In the genomic region with DNA sequence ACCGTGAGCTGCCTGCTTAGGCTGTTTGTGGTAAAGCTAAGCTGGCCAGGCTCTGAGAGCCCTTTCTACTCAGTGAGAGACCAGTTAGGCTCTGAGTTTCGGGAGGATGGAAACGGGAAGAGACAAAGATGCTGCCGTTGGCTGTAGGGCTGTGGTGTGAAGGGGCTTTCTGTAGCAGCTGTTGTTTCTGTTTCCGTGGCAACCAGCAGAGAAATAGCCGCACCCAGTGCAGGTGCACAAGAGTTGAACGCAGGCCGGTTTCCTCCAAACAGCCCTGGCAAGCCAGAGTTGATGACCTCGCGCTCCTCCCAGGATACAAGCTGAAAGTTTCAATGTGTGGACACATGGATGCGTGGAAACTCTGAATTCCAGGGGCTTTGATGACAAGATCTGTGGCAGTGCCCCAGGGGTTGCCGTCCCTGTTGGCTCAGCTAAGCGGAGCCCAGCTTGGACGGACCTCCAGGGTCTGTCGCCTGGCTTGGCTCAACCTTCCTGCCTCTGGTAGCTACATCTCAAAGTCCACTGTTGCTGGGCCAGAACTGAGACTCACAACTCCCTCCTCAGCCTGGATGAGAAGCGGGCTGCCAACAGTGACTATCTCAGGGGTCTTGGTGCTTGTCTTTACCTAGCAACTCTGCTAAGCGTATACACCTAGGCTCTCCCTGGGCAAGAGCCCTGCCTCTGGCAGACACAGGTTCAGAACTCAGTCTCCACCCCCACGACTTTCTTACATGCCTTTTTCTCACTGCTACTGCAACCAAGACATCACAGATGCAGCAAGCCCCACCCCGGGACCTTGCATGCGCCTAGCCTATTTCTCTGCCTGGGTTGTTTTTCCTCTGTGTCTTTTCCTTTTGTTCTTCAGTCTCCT, we compare ENCODE assay signal across 8 mouse cellular contexts.
DNase-seq lines count a peak whose midpoint lies in the region; ATAC-seq lines count a peak whose summit lies in the region.

No protein-coding gene starts in this region.

- 53% methylated on average over 20 of the region's 20 CpGs for WGBS in intestine, embryonic 14.5 days

- no peaks in the 10 kb centered on the region for H3K9me3 ChIP-seq in intestine, embryonic 14.5 days (ENCODE audit: control insufficient read depth, low read length)

- H3K4me3 ChIP-seq in intestine, embryonic 14.5 days (ENCODE audit: low read depth, low read length), result no peak overlapping the region

- H3K4me1 ChIP-seq in intestine, embryonic 14.5 days (replicated peaks; ENCODE audit: control insufficient read depth, insufficient read depth, low read length), result peaks cover 29% of the 10 kb centered on the region

- H3K27ac ChIP-seq in intestine, embryonic 14.5 days (ENCODE audit: low read depth), result no peak overlapping the region

- H3K4me2 ChIP-seq in intestine, embryonic 14.5 days (ENCODE audit: low read length), result no peak overlapping the region

- H3K9ac ChIP-seq in intestine, embryonic 14.5 days (ENCODE audit: low read length), result no peak overlapping the region

- peak; percentile 90 for DNase-seq in CD4-positive helper T cell, adult 2 months (ENCODE audit: low read depth, low spot score)
- peak; percentile 83 for DNase-seq in ZHBTc4 (ENCODE audit: low read depth, low spot score)
- DNase-seq in gastrocnemius, postnatal 10 days, result peak; percentile 21
- no peak for DNase-seq in intestine, embryonic 14.5 days (ENCODE audit: low spot score)
- DNase-seq in spleen, postnatal 36 days (ENCODE audit: low spot score in 2 of 2), result peak; percentile 89 to 90
- DNase-seq in frontal cortex, postnatal 36 days (ENCODE audit: low spot score in 2 of 2), result no peak
- DNase-seq in ovary, adult 18-20 months (ENCODE audit: low spot score), result no peak

- H3K36me3 ChIP-seq in intestine, embryonic 14.5 days (ENCODE audit: control insufficient read depth, insufficient read depth, low read length), result no peaks in the 10 kb centered on the region

- no peaks in the 10 kb centered on the region for H3K27me3 ChIP-seq in intestine, embryonic 14.5 days (replicated peaks; ENCODE audit: control insufficient read depth, insufficient read depth, low read length)

- 0 out of 2 replicates have a peak, but pooled peaks have one; percentile 56 for ATAC-seq in intestine, embryonic 14.5 days (replicated peaks; ENCODE audit: low FRiP score, low TSS enrichment, low read depth)
- ATAC-seq in megakaryocyte-erythroid progenitor cell, adult 5-6 weeks (replicated peaks; ENCODE audit: low FRiP score, low TSS enrichment, poor library complexity, severe bottlenecking), result peak; percentile 72

Comparison
In these comparisons a context has a peak if more than half of its experiments do, and no peak if none do; other contexts are left out.
1. DNase-seq: peak in CD4-positive helper T cell, adult 2 months (single experiment), ZHBTc4 (single experiment), gastrocnemius, postnatal 10 days (single experiment) and spleen, postnatal 36 days (2 of 2); none in intestine, embryonic 14.5 days (single experiment), frontal cortex, postnatal 36 days (0 of 2) and ovary, adult 18-20 months (single experiment).